Mouse (Mus musculus) heart, postnatal 10 days (tissue): ENCODE data around the gene Slc8b1. TPM values are rescaled to one million over a fixed set of nuclear protein-coding genes. Genes with fewer than 3 reads are reported as not detected.

Experiments used
- DNase-seq, 2 experiments: peaks; one replicate each; pipeline ENCODE4 v3.0.0; 2021
- intact Hi-C: fragments of 180-260 bp; cut with DNase I; formaldehyde crosslinking; loops from one replicate; pipeline ENCODE4 v1.15.1; 2025
- total RNA-seq, 2 experiments: library from RNA; stranded (reverse); gene quantifications; 2 replicates each; pipeline ENCODE4 v1.2.3; 2021

The Slc8b1 gene
- total RNA-seq, 2 experiments from 2014 or later = 8.3 to 12.6 TPM

DNA sequence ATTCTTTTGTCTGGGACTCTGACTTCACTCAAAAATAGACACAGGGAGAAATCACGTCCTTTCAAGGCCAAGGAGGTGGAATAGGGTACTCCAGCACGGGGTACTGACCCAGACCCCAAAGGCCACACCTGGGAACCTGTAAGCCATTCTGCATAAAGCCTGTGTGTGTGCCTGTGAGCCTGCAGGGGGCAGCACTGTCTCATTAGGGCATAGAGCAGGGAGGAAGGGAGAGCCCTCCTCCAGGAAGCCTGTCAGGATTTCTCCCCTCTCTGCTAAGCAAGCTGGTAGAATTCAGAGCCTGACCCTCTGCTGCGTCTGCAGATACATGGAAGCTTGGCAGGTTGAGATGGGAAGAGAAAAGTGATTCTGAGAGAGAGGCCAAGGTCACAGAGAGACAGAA lies 11.7 kb downstream of the Slc8b1 start:
- intact Hi-C loops = loop anchor here (2.0 kb wide), 1 partner anchor 82 kb away; no protein-coding TSS in a partner anchor
- DNase-seq = peak in 1 of 2 experiments; percentile 55

DNA sequence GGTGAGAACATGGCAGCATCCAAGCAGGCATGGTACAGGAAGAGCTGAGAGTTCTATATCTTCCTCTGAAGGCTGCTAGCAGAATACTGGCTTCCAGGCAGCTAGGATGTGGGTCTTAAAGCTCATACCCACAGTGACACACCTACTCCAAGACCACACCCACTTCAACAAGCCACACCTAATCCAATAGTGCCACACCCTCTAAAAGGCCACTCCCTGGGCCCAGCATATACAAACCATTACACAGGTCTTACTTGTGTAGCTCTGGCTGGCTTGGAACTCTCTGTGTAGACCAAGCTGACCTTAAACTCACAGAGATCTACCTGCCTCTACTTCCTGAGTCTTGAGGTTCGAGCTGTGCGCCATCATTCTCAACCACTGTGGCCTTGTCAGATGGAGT lies 13.8 kb downstream of the Slc8b1 start:
- no peak for DNase-seq
- intact Hi-C loops = no loop called here

- intact Hi-C loops = no loop called here
- DNase-seq = no peak
Observed at GRCm38 (mm10) chr5:120525737-120526136, 14.8 kb downstream of the Slc8b1 start.

- intact Hi-C loops = no loop called here
Observed at GRCm38 (mm10) chr5:120526311-120526710, 15.3 kb downstream of the Slc8b1 start.

GRCm38 (mm10) chr5:120527296-120527964 lies 16.5 kb downstream of the Slc8b1 start:
- intact Hi-C loops = no loop called here
- no peak for DNase-seq

More at GRCm38 (mm10) chr5:120526311-120526710, 15.3 kb downstream of the Slc8b1 start:
- no peak for DNase-seq

GRCm38 (mm10) chr5:120531631-120532030 lies 20.7 kb downstream of the Slc8b1 start:
- no peak for DNase-seq
- intact Hi-C loops = no loop called here

DNA sequence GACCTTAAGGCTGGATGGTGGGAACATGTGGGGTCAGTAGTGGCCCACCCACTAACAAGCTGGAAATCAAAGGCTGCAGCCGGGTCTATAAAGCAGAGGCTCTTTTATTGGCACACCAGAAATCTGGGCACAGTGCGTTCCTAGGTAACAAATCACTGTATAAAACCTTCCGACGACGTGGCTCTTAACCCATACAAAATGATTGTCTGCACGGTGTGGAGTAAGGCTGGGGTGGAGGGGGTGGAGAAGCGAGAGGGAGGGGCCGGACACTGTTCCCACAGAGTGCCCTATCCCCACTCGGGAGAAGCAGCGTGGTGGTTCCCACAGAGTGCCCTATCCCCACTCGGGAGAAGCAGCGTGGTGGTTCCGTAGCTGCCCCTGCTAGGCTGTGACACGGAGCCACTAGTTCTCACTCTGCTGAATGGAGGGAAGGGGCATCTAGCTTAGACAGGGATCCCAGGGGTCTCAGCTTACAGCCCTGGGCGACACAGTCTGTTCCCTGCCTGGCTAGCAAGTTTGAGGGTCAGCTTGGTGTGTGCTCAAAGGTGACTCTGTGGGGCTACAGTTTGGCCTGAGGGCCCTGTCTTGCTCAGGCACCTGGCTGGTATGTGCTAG lies 23.2 kb downstream of the Slc8b1 start:
- no peak for DNase-seq
- intact Hi-C loops = no loop called here

DNA sequence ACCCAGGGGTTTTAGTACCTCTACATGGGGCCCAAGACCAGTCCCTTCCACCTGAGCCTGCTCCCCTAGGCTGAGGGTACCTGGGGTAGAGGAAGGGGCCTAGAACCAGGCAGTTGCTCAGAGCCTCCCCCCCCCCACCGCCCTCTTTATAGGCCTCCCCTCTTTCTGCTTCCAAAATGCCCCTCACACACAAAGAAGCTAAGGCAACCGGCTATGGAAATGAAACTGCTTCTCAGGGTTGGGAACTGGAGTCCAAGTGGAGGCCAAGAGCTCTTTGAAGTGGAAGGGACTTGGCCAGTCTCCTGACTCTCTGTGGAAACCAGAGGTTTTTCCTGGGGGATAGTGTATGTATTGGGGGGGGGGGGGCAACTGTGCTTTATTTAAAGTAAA lies 23.7 kb downstream of the Slc8b1 start:
- no peak for DNase-seq
- intact Hi-C loops = no loop called here

DNA sequence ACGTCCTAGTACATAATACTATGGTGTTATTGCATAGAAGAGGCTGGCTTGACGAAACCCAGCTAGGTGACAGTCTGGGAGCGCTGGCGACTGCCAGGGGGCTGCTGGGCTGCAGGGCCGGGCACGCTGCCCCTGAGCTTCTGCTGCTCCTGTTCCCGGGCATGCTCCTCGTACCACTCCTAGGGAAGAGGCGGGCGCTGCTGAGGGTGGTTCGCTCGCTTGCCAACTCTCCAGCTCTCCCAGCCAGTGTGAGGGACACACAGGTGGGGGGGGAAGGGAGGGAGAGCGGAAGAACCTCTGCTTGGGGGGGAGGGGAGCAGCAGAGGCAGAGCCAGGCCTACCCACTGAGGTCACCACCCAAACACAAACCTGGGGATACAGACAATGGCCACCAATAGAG lies 25.1 kb downstream of the Slc8b1 start:
- DNase-seq = peak; percentile 64
- intact Hi-C loops = no loop called here

GRCm38 (mm10) chr5:120536632-120537031 lies 25.7 kb downstream of the Slc8b1 start:
- intact Hi-C loops = no loop called here
- no peak for DNase-seq

DNA sequence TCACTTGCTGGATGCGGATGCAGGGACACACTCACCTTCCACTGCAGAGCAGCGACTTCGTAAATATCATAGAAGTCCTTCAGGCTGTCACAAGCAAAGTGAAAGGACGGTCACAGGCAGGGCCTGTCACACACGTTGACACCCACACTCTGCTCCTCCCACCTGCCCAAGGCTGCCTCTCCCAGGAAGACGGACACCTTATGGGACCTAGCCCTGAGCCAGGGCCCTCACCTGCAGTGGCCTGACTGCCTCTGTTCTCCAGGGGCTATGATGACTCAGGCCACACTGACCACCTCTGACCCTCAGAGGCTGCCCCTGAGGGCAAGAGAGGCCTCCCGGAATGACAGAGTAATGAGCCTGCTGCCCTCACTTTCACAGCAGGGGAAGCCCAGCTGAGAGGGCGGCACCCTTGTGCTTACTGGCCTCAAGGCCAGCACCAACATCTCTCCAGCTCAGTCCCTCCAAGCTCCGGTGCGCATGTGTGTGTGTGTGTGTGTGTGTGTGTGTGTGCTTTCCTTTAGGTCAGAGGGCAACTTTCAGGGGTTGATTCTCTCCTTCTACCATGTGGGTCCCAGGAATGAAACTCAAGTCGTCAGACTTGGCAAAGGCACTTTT lies 37.4 kb downstream of the Slc8b1 start:
- intact Hi-C loops = no loop called here
- DNase-seq = no peak

GRCm38 (mm10) chr5:120550137-120550536 lies 39.2 kb downstream of the Slc8b1 start:
- DNase-seq = no peak
- intact Hi-C loops = no loop called here

GRCm38 (mm10) chr5:120550673-120551072 lies 39.7 kb downstream of the Slc8b1 start:
- no peak for DNase-seq
- intact Hi-C loops = no loop called here

GRCm38 (mm10) chr5:120555871-120556270 lies 44.9 kb downstream of the Slc8b1 start:
- intact Hi-C loops = no loop called here
- DNase-seq = no peak

DNA sequence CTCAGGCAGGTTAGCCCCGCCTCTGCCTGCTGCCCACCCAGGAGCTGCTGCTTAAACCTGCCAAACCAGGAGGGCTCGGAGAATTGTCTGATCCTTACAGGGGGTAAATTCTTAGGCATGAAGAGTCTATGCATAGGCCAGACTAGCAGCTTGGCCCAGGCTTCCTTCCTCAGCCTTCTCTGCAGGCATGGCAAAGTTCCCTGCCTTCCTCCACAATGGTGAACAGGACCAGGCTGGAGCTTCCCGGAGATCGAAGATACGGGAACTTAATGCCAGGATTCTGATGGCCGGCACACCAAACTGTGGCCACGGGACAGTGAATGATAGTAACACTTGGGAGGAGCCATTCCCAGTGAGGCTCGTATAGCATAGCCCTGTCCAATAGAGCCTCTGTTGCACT lies 47.1 kb downstream of the Slc8b1 start:
- DNase-seq = no peak
- intact Hi-C loops = no loop called here

- intact Hi-C loops = no loop called here
- DNase-seq = no peak
Observed at GRCm38 (mm10) chr5:120558762-120559161, 47.8 kb downstream of the Slc8b1 start.

GRCm38 (mm10) chr5:120560129-120560615 lies 49.2 kb downstream of the Slc8b1 start:
- intact Hi-C loops = no loop called here
- DNase-seq = no peak

DNA sequence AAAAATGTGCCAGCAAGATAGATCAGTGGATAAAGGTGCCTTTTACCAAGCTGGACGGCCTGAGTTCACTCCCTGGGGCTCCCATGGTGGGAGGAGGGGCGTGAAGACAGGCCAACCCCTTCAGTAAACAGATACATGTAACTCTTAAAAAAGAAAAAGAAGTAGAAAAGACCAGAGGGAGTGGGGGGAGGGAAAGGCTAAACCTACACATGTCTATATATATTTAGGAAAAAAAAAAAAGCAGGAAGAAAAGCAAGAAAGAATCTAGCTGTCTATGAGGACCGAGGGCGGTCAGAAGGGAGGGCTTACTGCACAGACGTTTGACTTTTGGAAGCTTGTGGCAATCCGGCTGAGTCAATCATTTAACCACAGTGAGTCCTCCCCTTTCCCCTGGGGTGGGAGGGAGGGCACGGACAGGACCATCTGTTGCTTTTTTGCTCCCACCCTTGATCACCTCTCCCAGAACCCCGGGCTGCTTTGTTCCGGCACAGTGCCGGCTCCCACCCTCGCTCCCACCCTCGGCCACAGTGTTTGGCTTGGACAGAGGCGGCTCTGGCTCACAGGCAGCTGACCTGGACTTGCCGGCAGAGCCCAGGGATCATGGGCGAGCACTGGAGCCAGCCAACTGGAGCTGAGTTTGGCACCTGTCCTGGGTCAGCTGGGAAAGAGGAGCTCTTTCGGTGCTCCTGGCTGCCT lies 49.8 kb downstream of the Slc8b1 start:
- intact Hi-C loops = no loop called here
- DNase-seq = peak; percentile 78 to 85

DNA sequence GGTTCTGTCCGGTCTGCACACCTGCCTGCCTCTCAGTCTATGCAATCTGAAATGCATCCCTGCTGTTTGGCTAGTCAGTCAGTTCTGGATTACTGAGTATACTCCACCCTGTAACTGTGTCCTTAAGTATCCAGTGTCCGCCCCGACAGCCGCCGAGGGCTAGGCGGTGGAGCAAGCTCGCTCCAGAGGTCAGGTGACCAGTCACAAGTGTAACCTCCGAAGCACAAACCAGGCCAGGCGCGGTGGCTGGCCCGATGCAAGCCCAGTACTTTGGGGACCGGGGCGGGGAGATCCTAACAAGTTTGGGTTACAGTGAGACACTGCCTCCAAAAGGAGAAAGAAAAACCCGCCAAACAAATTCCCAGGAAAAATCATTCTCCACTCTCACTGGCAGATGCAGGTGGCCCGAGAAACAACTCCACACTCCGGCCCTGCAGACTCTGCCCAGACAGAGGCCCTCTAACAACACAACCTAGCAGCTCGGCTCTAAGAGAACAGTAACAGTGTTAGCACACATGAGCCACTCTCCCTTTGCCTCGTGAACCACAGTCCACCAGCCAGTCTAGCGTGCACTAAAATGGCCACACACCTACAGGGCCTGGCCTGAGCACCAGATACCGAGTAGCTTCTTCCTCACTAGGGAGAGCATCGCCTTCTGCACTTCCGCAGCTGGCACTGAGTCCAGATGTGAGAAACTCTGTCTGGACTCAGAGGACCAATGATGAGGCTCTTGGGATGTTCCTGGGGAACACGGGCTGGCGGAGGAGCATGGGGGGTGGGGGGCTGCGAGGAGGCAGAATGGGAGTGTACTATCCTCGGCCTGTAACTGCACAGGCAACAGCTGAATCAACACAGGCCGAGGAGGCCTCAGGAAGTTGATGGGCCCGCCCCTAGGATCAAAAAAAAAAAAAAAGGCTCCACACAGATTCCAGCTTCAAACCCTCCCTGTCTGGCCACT lies 52.3 kb downstream of the Slc8b1 start:
- DNase-seq = peak; percentile 76 to 80
- intact Hi-C loops = no loop called here

DNA sequence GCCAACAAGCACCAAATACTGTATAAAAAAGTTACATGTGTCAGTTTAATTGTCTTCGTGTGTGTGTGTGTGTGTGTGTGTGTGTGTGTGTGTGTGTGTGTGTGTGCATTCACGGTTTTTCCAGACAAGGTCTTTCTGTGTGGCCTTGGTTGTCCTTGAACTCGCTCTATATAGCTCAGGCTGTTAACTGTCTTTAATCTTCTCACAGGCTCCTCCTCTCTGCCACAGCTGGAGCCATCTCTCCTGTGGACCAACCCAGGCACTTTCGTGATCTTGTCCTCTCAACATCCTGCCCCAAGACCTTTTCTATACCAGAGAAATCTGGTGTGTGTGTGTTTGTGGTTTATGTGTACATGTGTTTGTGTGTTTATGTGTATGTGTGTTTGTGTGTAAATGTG lies 52.9 kb downstream of the Slc8b1 start:
- no peak for DNase-seq
- intact Hi-C loops = no loop called here
